Mouse (Mus musculus) olfactory bulb, adult 2 months (tissue): ENCODE measurements around the gene Akt3.

Experiments used
- CTCF ChIP-seq: fragments of 200-500 bp; IDR thresholded peaks from 2 replicates; pipeline ENCODE4 v1.5.1; 2012; ENCODE audit warnings: low read depth, mild to moderate bottlenecking, low read length, moderate library complexity; ENCODE audit not compliant: insufficient read depth
- POLR2A ChIP-seq: fragments of 200-500 bp; IDR thresholded peaks from 2 replicates; pipeline ENCODE4 v1.6.1; 2012; ENCODE audit warnings: mild to moderate bottlenecking, low read depth, low read length, moderate library complexity; ENCODE audit not compliant: insufficient read depth

DNA sequence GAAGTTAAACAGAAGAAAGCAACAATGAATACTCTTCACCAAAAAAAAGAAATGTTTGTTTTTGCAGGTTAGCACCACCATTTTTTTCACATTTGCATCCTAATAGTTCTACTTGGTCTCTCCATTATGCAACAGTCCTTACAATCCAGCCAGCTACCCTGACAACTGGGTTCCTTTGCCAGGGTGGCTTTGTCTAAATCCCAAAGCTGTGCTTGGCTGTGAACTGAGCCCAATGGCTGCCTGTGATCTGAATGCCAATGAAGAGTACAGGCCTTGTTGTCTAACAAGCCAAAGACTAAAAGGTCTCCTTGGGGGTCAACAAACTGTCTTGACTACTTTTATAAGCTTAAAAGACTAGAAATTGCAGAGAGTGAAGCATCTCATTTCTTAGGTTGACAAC, 82.6 kb downstream of the Akt3 start:
- TF ChIP-seq CTCF (no peak), POLR2A (no peak)
